Mouse (Mus musculus): ENCODE measurements at regions not wholly inside any gene's neighbourhood (a gene's known extent, or its start where the extent isn't known, plus 50 kb on each side); places are given as distances from the start of the nearest gene placed in this dataset.

GRCm38 (mm10) chr8:37048912-37049692 is 55.7 kb downstream of the AI429214 start:
- no peak for TF ChIP-seq CTCF (IDR thresholded peaks at IDR 0.05; ENCODE audit: low read depth)
- TF ChIP-seq EP300 (IDR thresholded peaks at IDR 0.05; ENCODE audit: low read depth): no peak
